Mouse (Mus musculus) embryonic fibroblast, embryonic 13.5 days (primary cell): ENCODE measurements around the gene Pltp. TPM values are rescaled to one million over a fixed set of nuclear protein-coding genes. Genes with fewer than 3 reads are reported as not detected.

Experiments used
- H3K27ac ChIP-seq: 2 replicates; pipeline ENCODE4 v1.5.1; 2012; ENCODE audit warnings: low read length, control low read depth, inconsistent platforms; ENCODE audit not compliant: insufficient read depth
- H3K4me1 ChIP-seq: 2 replicates; pipeline ENCODE4 v1.6.1; 2011; ENCODE audit warnings: low read length; ENCODE audit not compliant: control insufficient read depth, insufficient read depth
- H3K4me3 ChIP-seq: 2 replicates; pipeline ENCODE4 v1.5.1; 2011; ENCODE audit warnings: mild to moderate bottlenecking, control low read depth, low read length; ENCODE audit not compliant: insufficient read depth
- CTCF ChIP-seq: IDR thresholded peaks from 2 replicates; pipeline ENCODE4 v1.5.1; 2011; ENCODE audit warnings: mild to moderate bottlenecking, control low read depth, low read length, moderate library complexity, borderline replicate concordance; ENCODE audit not compliant: insufficient read depth
- POLR2A ChIP-seq: IDR thresholded peaks from 2 replicates; pipeline ENCODE4 v1.6.1; 2011; ENCODE audit warnings: low read depth, mild to moderate bottlenecking, control low read depth, low read length, moderate library complexity
- polyA plus RNA-seq: library from polyadenylated mRNA; stranded (reverse); fragments of >200 nt; gene quantifications from 2 replicates; pipeline ENCODE4 v1.2.4, GENCODE M21; 2011; ENCODE audit warnings: low read depth; ENCODE audit not compliant: missing spikeins, insufficient read length

Gene Pltp
- 26.5 and 39.5 TPM in 2 replicates for polyA plus RNA-seq

DNA sequence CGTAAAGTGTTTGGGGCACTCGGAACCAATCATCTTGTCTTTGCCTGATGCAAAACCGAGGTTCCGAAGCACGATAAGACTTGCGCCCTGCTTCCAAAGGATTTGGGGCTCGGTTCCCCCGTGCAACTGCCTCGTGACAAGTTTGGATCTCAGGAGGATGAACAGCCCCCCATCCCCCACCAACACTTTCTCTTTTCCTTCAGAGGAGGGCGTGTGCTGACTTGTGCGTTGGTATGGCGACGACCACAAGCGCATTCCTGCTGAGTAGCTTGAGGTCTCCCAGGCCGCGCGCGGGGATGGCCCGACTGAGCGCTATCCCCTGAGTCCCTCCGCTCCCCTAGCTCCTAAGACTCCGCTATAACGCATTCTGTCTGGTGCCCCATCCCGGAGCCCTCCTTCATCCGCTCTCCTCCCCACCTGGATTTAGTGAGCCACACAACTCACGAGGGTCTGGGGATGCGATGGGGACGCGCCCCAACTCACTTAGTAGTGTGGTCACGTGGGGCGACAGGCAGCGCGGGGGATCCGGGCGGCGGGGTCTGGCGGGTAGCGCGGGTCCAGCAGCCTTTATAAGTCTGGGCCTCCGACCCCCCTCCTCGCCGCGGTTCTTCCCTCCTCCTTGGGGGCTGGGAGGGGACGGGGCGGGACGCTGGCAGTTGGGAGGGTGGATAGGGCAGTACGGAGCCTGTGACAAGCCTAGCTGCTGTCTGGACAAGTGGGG, at the start of gene Pltp:
Pltp (minus strand) TSS at position 611 of the 721 bp plus-strand sequence.
- Histone ChIP-seq H3K27ac (0 out of 2 replicates have a peak within 1 kb of the TSS, but pooled peaks have one; percentile 7), H3K4me3 (peak within 1 kb of the TSS; percentile 66), H3K4me1 (peaks cover 5% of the 10 kb centered on the region; the same call in 1 of the 2 replicates)
- TF ChIP-seq POLR2A (peak; percentile 65), CTCF (no peak)

DNA sequence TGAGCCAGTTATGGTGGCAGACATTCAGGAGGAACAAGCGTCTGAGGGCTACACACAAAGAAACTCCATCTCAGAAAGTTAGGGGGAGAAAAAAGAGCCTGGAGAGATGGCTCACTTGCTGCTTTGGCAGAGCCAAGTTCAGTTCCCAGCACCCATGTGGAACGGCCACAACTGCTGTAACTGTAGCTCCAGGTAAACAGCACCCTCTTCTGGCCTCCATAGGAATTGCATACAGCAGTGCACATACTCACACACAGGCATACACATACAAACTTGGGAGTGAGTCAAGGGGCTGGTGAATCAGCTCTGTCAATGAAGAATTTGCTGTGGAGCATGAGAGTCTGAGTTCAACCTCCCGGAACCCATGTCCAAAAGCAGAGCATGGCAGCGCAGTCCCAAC, 48.6 kb upstream of the Pltp start:
- no peaks in the 10 kb centered on the region for H3K4me1 ChIP-seq
- TF ChIP-seq CTCF (no peak), POLR2A (no peak)
- H3K4me3 ChIP-seq = no peak overlapping the region
- no peak overlapping the region for H3K27ac ChIP-seq

DNA sequence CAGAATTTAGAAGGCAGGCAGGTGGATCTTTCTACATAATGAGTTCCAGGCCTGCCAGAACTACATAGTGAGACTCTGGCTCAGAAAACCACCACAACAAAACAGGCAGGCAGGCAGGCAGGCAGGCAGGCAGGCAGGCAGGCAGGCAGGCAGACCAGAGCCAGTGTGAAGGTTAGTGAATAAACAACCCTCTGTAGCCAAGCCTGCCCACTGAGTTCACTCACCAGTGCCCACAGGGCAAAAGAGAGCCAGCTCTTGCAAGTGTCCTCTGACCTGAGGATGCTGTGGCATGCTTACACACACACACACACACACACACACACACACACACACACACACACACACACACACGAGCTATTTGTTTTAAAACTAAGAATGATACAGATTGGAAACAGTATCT, 46.0 kb upstream of the Pltp start:
- no peaks in the 10 kb centered on the region for H3K4me1 ChIP-seq
- TF ChIP-seq CTCF (no peak), POLR2A (no peak)
- H3K4me3 ChIP-seq = no peak overlapping the region
- H3K27ac ChIP-seq = no peak overlapping the region

DNA sequence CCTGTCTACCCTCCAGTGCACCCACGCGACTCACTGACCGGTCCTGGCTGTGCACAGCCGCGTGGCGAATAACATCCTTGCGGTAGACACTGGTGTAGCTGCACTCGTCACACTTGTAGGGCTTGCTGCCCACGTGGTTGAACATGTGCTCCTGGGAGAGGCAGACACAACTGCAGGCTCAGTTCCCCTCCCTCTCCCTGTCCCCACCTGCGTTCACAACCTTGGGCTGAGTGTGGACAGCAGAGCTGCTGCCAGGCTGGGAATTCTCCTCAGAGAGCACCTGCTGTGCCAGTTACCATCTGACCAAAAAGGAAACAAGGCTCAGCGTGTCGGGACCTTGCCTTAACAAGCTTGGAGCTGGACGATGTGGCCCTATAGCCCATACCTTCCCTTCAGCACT, 43.9 kb upstream of the Pltp start:
- no peak overlapping the region for H3K27ac ChIP-seq
- TF ChIP-seq POLR2A (no peak), CTCF (no peak)
- no peaks in the 10 kb centered on the region for H3K4me1 ChIP-seq
- no peak overlapping the region for H3K4me3 ChIP-seq

DNA sequence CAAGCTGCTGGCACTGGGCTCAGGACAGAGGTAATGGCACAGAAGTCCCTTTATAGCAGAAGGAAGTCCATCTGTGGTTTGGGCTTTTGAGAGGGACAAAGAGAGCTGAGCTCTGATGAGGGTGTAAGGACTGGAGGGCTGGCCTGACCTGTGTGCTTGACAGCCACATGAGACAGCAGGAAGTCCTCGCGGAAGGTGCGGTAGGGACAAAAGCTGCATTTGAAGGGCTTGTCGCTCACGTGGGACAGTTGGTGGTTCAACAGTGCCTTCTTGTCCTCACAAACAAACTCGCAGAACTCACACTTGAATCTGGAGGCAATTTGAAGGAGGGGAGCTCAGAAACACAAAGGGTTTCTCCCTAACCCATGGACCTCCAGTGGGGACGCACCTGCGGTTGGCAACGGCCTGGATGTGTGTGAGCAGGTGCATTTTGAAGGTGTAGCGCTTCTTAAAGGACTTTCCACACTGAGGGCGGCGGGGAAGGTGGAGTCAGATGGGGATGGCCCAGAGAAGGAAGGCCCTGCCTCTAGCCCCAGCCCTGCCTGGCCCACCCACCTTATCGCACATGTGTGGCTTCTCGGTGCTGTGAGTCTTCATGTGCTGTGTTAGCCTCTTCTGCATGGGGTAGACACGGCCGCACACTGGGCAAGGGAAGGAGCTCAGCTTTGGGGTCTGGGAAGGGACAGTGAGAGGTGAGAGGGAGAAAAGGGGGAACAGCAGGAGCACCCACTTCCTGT, 42.4 kb upstream of the Pltp start:
- Histone ChIP-seq H3K27ac (no peak overlapping the region), H3K4me3 (no peak overlapping the region), H3K4me1 (no peaks in the 10 kb centered on the region)
- TF ChIP-seq POLR2A (no peak), CTCF (no peak)

DNA sequence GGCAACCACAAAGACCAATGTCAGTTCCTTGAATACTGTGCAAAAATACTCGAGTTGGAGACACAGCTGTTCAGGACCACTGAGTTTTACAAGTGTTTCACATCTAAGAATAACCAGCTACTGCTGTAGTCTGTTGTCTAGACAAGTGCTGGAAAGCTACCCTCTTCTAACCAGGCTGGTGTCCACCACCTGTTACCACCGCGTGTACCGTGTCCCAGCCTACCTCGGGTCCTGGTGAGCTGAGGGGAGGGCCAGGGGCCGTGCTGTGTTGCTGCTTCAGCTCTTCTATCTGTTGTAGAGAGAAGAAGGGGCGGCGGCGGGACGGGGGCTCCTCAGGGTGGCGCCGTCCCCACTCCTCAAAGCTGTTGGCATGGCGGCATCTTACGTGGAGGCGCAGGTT, 41.5 kb upstream of the Pltp start:
- H3K27ac ChIP-seq = no peak overlapping the region
- H3K4me1 ChIP-seq = no peaks in the 10 kb centered on the region
- H3K4me3 ChIP-seq = no peak overlapping the region
- no peak for TF ChIP-seq CTCF
- no peak for TF ChIP-seq POLR2A

- TF ChIP-seq CTCF (no peak), POLR2A (no peak)
- no peaks in the 10 kb centered on the region for H3K4me1 ChIP-seq
- H3K4me3 ChIP-seq = no peak overlapping the region
- no peak overlapping the region for H3K27ac ChIP-seq
Observed at GRCm38 (mm10) chr2:164898008-164898407, 40.5 kb upstream of the Pltp start.

DNA sequence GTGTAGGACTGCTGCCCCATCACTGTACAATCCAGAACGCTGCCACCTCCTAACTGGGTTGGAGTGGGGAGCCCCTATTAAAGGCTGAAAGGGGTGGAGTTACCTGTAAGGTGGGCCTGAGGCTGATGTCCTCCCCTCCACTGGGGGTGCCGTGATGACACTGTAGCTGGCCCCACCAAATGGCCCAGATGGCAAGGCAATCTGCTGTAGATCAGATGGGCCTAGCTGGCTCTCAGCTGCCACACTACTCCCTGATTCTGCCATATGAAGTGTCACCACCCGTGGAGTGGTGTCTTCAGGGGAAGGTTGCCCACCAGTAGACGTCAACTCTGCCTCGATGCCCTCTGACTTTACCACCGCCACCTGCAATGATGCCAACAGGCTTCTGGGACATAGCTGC, 38.4 kb upstream of the Pltp start:
- TF ChIP-seq CTCF = no peak
- TF ChIP-seq POLR2A = no peak
- Histone ChIP-seq H3K27ac (no peak overlapping the region), H3K4me3 (no peak overlapping the region), H3K4me1 (no peaks in the 10 kb centered on the region)

GRCm38 (mm10) chr2:164894644-164895043, 37.1 kb upstream of the Pltp start:
- H3K4me3 ChIP-seq = no peak overlapping the region
- TF ChIP-seq CTCF = no peak
- TF ChIP-seq POLR2A = no peak
- H3K27ac ChIP-seq = no peak overlapping the region
- no peaks in the 10 kb centered on the region for H3K4me1 ChIP-seq

DNA sequence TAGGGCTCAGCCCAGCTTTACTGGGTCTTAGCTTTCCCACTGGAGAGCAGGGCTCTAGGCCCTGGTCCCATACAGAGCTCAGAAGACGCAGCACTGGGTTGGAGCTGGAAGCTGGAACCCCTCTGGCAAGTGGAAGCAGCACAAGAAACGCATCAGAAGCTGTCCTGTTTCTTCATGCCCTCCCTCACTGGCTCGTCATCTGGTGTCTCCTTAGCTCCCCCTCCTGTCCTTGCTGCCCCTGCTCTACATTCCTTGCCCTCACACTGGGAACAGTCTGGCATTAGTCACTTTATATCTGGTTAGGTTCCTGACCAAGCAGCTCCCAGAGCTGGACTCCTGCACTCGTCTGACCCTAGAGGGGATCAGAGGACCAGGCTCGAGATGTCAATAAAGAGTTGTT, 36.5 kb upstream of the Pltp start:
- Histone ChIP-seq H3K27ac (no peak overlapping the region), H3K4me3 (no peak overlapping the region)
- TF ChIP-seq POLR2A = no peak
- TF ChIP-seq CTCF = peak; percentile 23; the same call in 1 of the 2 replicates

More for the DNA sequence above, 36.5 kb upstream of the Pltp start:
- H3K4me1 ChIP-seq = no peaks in the 10 kb centered on the region
